Mouse (Mus musculus): ENCODE results near the gene Ranbp10. TPM values are rescaled to one million over a fixed set of nuclear protein-coding genes. Genes with fewer than 3 reads are reported as not detected.

Ranbp10 gene
- 10 to 100 TPM; 19.1 to 19.2 TPM for total RNA-seq (2021)

- intact Hi-C loops (cut with DNase I): loop anchor here (5.0 kb wide), 2 partner anchors 70 to 115 kb away; partner anchors contain the start of gene Gfod2
These were observed at the start of gene Ranbp10, which contains the start of gene Tsnaxip1 for GRCm38 (mm10) chr8:105826861-105827848. Gene Ranbp10 (minus strand): TSS chr8:105827350. Gene Tsnaxip1 (plus strand): TSS chr8:105827731.

GRCm38 (mm10) chr8:105874301-105874700 lies 47.2 kb upstream of the Ranbp10 start:
- DNase-seq (ENCODE audit: low spot score): no peak

More at GRCm38 (mm10) chr8:105826861-105827848, at the start of gene Ranbp10, which contains the start of gene Tsnaxip1:
- DNase-seq (ENCODE audit: low spot score): peak; percentile 97

GRCm38 (mm10) chr8:105866364-105867029 lies 39.3 kb upstream of the Ranbp10 start:
- DNase-seq (ENCODE audit: low spot score): no peak
- intact Hi-C loops (cut with DNase I): no loop called here

More at GRCm38 (mm10) chr8:105874301-105874700, 47.2 kb upstream of the Ranbp10 start:
- intact Hi-C loops (cut with DNase I): no loop called here

GRCm38 (mm10) chr8:105861951-105862350 lies 34.8 kb upstream of the Ranbp10 start:
- intact Hi-C loops (cut with DNase I): loop anchor here (5.0 kb wide), 1 partner anchor 35 kb away; no protein-coding TSS in a partner anchor
- no peak for DNase-seq (ENCODE audit: low spot score)

- intact Hi-C loops (cut with DNase I): loop anchor here (5.0 kb wide), 1 partner anchor 37 kb away; no protein-coding TSS in a partner anchor
- DNase-seq (ENCODE audit: low spot score): peak; percentile 97
These were observed 33.2 kb upstream of the Ranbp10 start, which contains the start of gene Nutf2 for GRCm38 (mm10) chr8:105860143-105860981. Gene Nutf2 (plus strand): TSS chr8:105860580.

- intact Hi-C loops (cut with DNase I): no loop called here
- DNase-seq (ENCODE audit: low spot score): no peak
These were observed 32.2 kb upstream of the Ranbp10 start for GRCm38 (mm10) chr8:105859314-105859713.

GRCm38 (mm10) chr8:105858495-105858894 lies 31.3 kb upstream of the Ranbp10 start:
- intact Hi-C loops (cut with DNase I): no loop called here
- no peak for DNase-seq (ENCODE audit: low spot score)

GRCm38 (mm10) chr8:105856168-105856835 lies 29.2 kb upstream of the Ranbp10 start:
- intact Hi-C loops (cut with DNase I): no loop called here
- DNase-seq (ENCODE audit: low spot score): no peak

GRCm38 (mm10) chr8:105855248-105856167 lies 28.4 kb upstream of the Ranbp10 start:
- intact Hi-C loops (cut with DNase I): no loop called here
- no peak for DNase-seq (ENCODE audit: low spot score)

GRCm38 (mm10) chr8:105854715-105855216 lies 27.6 kb upstream of the Ranbp10 start, which contains the start of gene Thap11:
Gene Thap11 (plus strand): TSS chr8:105855132.
- peak; percentile 84 for DNase-seq (ENCODE audit: low spot score)
- intact Hi-C loops (cut with DNase I): loop anchor here (5.0 kb wide), 1 partner anchor 78 kb away; the partner anchor contains the start of gene Ctrl

GRCm38 (mm10) chr8:105854303-105854702 lies 27.2 kb upstream of the Ranbp10 start:
- no peak for DNase-seq (ENCODE audit: low spot score)
- intact Hi-C loops (cut with DNase I): loop anchor here (5.0 kb wide), 1 partner anchor 78 kb away; the partner anchor contains the start of gene Ctrl

- intact Hi-C loops (cut with DNase I): loop anchor here (5.0 kb wide), 1 partner anchor 79 kb away; the partner anchor contains the start of gene Ctrl
- DNase-seq (ENCODE audit: low spot score): no peak
These were observed 26.0 kb upstream of the Ranbp10 start, which contains the start of gene Cenpt for GRCm38 (mm10) chr8:105853178-105853577. Gene Cenpt (minus strand): TSS chr8:105853278.

- DNase-seq (ENCODE audit: low spot score): no peak
- intact Hi-C loops (cut with DNase I): loop anchor here (5.0 kb wide), 1 partner anchor 80 kb away; the partner anchor contains the start of gene Ctrl
These were observed 25.1 kb upstream of the Ranbp10 start for GRCm38 (mm10) chr8:105852146-105852729.

GRCm38 (mm10) chr8:105851651-105852143 lies 24.5 kb upstream of the Ranbp10 start:
- intact Hi-C loops (cut with DNase I): loop anchor here (5.0 kb wide), 1 partner anchor 81 kb away; the partner anchor contains the start of gene Ctrl
- DNase-seq (ENCODE audit: low spot score): peak; percentile 79

GRCm38 (mm10) chr8:105850611-105851010 lies 23.5 kb upstream of the Ranbp10 start:
- intact Hi-C loops (cut with DNase I): loop anchor here (5.0 kb wide), 1 partner anchor 82 kb away; the partner anchor contains the start of gene Ctrl
- DNase-seq (ENCODE audit: low spot score): no peak

- DNase-seq (ENCODE audit: low spot score): no peak
- intact Hi-C loops (cut with DNase I): loop anchor here (5.0 kb wide), 1 partner anchor 82 kb away; the partner anchor contains the start of gene Ctrl
These were observed 22.9 kb upstream of the Ranbp10 start for GRCm38 (mm10) chr8:105850014-105850413.

Measured in heart, postnatal 25 days (tissue).